Mouse (Mus musculus): ENCODE data around the gene Snx17.

- TF ChIP-seq CTCF (IDR thresholded peaks at IDR 0.05; ENCODE audit: low read depth, low read length) (no peak), EP300 (IDR thresholded peaks at IDR 0.05; ENCODE audit: insufficient read depth, low read depth, low read length) (no peak)
These were observed 27.0 kb downstream of the Snx17 start for GRCm38 (mm10) chr5:31219911-31220447.
